Mouse (Mus musculus): ENCODE data around the gene Ddx19b. TPM values are rescaled to one million over a fixed set of nuclear protein-coding genes. Genes with fewer than 3 reads are reported as not detected.

Gene Ddx19b
- polyA plus RNA-seq, 1 experiment from 2014 or later: 4.0 TPM

DNA sequence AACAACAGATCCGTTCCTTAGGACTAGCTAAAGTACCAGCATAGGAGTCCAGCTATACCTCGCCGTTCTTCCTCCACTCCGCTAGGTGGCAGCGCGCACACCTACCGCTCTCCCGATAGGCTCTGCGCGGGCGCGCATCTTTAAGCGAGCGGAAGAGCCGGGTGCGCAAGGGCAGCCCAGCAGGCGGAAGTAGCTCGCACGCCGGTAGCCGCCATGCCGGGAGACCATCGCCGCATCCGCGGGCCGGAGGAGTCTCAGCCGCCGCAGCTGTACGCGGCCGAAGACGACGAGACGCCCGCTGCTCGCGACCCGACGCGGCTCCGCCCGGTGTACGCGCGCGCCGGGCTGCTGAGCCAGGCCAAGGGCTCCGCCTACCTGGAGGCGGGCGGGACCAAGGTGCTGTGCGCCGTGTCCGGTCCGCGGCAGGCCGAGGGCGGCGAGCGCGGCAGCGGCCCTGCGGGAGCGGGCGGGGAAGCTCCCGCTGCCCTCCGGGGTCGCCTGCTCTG, 24.7 kb upstream of the Ddx19b start, which contains the start of gene Exosc6:
Exosc6 (plus strand) TSS at position 182 of the 506 bp plus-strand sequence.
- H3K9me3 ChIP-seq: no peaks in the 10 kb centered on the region
- peak within 1 kb of the TSS; percentile 94 for H3K9ac ChIP-seq
- peaks cover 22% of the 10 kb centered on the region for H3K4me1 ChIP-seq
- no peaks in the 10 kb centered on the region for H3K27me3 ChIP-seq
- peak within 1 kb of the TSS; percentile 80 for H3K27ac ChIP-seq
- peaks cover 55% of the 10 kb centered on the region for H3K36me3 ChIP-seq
- H3K4me2 ChIP-seq (replicated peaks): peak within 1 kb of the TSS; percentile 99
- peak within 1 kb of the TSS; percentile 97 for H3K4me3 ChIP-seq
- ATAC-seq (ENCODE audit: low FRiP score, low read depth): peak; percentile 94
- WGBS: under 1% methylated on average over 68 of the region's 68 CpGs

- WGBS: 67% methylated on average over 2 of the region's 2 CpGs
- Histone ChIP-seq H3K27ac (no peak overlapping the region), H3K9me3 (no peaks in the 10 kb centered on the region), H3K4me3 (peak overlapping the region; percentile 97), H3K36me3 (peaks cover 60% of the 10 kb centered on the region), H3K4me1 (peaks cover 16% of the 10 kb centered on the region), H3K4me2 (replicated peaks) (no peak overlapping the region; the same call in 1 of the 2 replicates), H3K27me3 (no peaks in the 10 kb centered on the region), H3K9ac (no peak overlapping the region)
- no peak for ATAC-seq (ENCODE audit: low FRiP score, low read depth)
Measured at GRCm38 (mm10) chr8:111055661-111056060, 24.1 kb upstream of the Ddx19b start.

DNA sequence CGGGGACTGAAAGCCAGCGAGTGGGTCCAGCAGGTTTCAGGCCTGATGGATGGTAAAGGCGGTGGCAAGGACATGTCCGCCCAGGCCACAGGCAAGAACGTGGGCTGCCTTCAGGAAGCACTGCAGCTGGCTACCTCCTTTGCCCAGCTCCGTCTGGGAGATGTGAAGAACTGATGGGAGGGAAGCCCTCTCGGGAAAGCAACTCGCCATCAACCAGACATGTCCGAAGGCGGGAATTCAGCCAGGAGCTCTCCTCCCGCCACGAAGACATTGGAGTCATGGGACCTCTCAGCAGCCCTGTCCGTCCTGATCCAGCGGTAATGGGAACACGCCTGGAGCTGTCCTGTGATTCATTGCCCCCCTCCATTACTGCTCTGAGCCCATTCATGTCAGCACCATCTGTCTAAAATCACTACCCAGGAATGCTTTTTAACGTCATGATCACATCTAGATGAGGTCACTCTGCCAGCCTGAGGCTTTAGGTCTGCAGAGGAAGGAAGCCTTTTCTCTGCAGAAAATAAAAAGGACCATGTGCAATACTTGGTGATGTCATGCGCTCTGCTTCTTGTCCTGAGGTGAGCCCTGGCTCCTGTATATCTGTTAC, 23.6 kb upstream of the Ddx19b start:
- H3K4me3 ChIP-seq: no peak overlapping the region
- no peak overlapping the region for H3K9ac ChIP-seq
- H3K4me1 ChIP-seq: peaks cover 14% of the 10 kb centered on the region
- no peak overlapping the region for H3K4me2 ChIP-seq (replicated peaks)
- no peak overlapping the region for H3K27ac ChIP-seq
- no peaks in the 10 kb centered on the region for H3K27me3 ChIP-seq
- H3K9me3 ChIP-seq: no peaks in the 10 kb centered on the region
- 91% methylated on average over 17 of the region's 17 CpGs for WGBS
- peaks cover 66% of the 10 kb centered on the region for H3K36me3 ChIP-seq
- ATAC-seq (ENCODE audit: low FRiP score, low read depth): no peak

GRCm38 (mm10) chr8:111053827-111054518, 22.4 kb upstream of the Ddx19b start:
- H3K4me3 ChIP-seq: no peak overlapping the region
- WGBS: 92% methylated on average over 12 of the region's 12 CpGs
- no peak for ATAC-seq (ENCODE audit: low FRiP score, low read depth)
- H3K27ac ChIP-seq: no peak overlapping the region
- no peaks in the 10 kb centered on the region for H3K27me3 ChIP-seq
- H3K9me3 ChIP-seq: no peaks in the 10 kb centered on the region
- no peak overlapping the region for H3K4me2 ChIP-seq (replicated peaks)
- peaks cover 77% of the 10 kb centered on the region for H3K36me3 ChIP-seq
- no peak overlapping the region for H3K9ac ChIP-seq
- H3K4me1 ChIP-seq: peaks cover 13% of the 10 kb centered on the region

DNA sequence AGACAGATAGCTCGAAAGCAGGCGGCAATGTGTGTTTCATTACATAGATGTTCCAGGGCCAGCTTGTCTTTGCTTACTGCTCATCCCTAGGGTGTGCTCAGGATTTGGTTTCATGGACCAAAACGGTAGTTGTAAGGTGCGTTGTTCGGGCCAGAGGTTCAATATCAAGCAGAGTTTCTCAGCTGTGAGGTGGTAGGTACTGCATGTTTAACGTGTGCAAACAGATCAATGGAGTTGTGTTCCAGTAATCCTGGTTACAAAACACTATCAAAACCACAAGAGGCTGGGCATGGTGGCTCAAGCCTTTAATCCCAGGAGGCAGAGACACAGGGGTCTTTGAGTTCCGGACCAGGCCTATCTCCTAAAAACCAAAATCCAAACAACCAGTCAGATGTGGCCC, 17.6 kb upstream of the Ddx19b start:
- Histone ChIP-seq H3K27me3 (no peaks in the 10 kb centered on the region), H3K36me3 (peaks cover 99% of the 10 kb centered on the region), H3K4me1 (no peaks in the 10 kb centered on the region), H3K4me2 (replicated peaks) (no peak overlapping the region), H3K4me3 (no peak overlapping the region), H3K27ac (no peak overlapping the region), H3K9me3 (no peaks in the 10 kb centered on the region), H3K9ac (no peak overlapping the region)
- WGBS: 91% methylated on average over 7 of the region's 7 CpGs
- no peak for ATAC-seq (ENCODE audit: low FRiP score, low read depth)

- no peak overlapping the region for H3K27ac ChIP-seq
- 94% methylated on average over 2 of the region's 2 CpGs for WGBS
- peaks cover 99% of the 10 kb centered on the region for H3K36me3 ChIP-seq
- no peak overlapping the region for H3K4me2 ChIP-seq (replicated peaks)
- H3K9me3 ChIP-seq: no peaks in the 10 kb centered on the region
- no peaks in the 10 kb centered on the region for H3K27me3 ChIP-seq
- no peak for ATAC-seq (ENCODE audit: low FRiP score, low read depth)
- H3K9ac ChIP-seq: no peak overlapping the region
- no peaks in the 10 kb centered on the region for H3K4me1 ChIP-seq
- no peak overlapping the region for H3K4me3 ChIP-seq
Measured at GRCm38 (mm10) chr8:111048694-111049093, 17.1 kb upstream of the Ddx19b start.

- Histone ChIP-seq H3K27ac (no peak overlapping the region), H3K4me3 (no peak overlapping the region), H3K27me3 (no peaks in the 10 kb centered on the region), H3K9ac (no peak overlapping the region), H3K9me3 (no peaks in the 10 kb centered on the region), H3K36me3 (peaks cover 97% of the 10 kb centered on the region), H3K4me2 (replicated peaks) (no peak overlapping the region), H3K4me1 (no peaks in the 10 kb centered on the region)
- WGBS: 45% methylated on average over 2 of the region's 2 CpGs
- no peak for ATAC-seq (ENCODE audit: low FRiP score, low read depth)
Measured at GRCm38 (mm10) chr8:111044003-111044734, 12.6 kb upstream of the Ddx19b start.

GRCm38 (mm10) chr8:111042546-111042945, 11.0 kb upstream of the Ddx19b start:
- 95% methylated on average over 19 of the region's 19 CpGs for WGBS
- Histone ChIP-seq H3K27ac (no peak overlapping the region), H3K36me3 (peaks cover 95% of the 10 kb centered on the region), H3K4me1 (no peaks in the 10 kb centered on the region), H3K4me3 (no peak overlapping the region), H3K27me3 (no peaks in the 10 kb centered on the region), H3K9ac (no peak overlapping the region), H3K4me2 (replicated peaks) (no peak overlapping the region), H3K9me3 (no peaks in the 10 kb centered on the region)
- ATAC-seq (ENCODE audit: low FRiP score, low read depth): no peak

- H3K4me3 ChIP-seq: no peak overlapping the region
- peaks cover 48% of the 10 kb centered on the region for H3K36me3 ChIP-seq
- peaks cover 15% of the 10 kb centered on the region for H3K4me1 ChIP-seq
- no peak overlapping the region for H3K4me2 ChIP-seq (replicated peaks)
- no peak overlapping the region for H3K27ac ChIP-seq
- no peak for ATAC-seq (ENCODE audit: low FRiP score, low read depth)
- no peaks in the 10 kb centered on the region for H3K9me3 ChIP-seq
- no peak overlapping the region for H3K9ac ChIP-seq
- H3K27me3 ChIP-seq: peaks cover 4% of the 10 kb centered on the region; the same call in 1 of the 2 replicates
- WGBS: 95% methylated on average over 15 of the region's 15 CpGs
Measured at GRCm38 (mm10) chr8:111036591-111036990, 5.0 kb upstream of the Ddx19b start.

GRCm38 (mm10) chr8:111034276-111034675, 2.7 kb upstream of the Ddx19b start:
- Histone ChIP-seq H3K4me2 (replicated peaks) (peak overlapping the region; percentile 82), H3K36me3 (peaks cover 26% of the 10 kb centered on the region), H3K27me3 (peaks cover 6% of the 10 kb centered on the region; the same call in 1 of the 2 replicates), H3K4me1 (peaks cover 15% of the 10 kb centered on the region), H3K9me3 (no peaks in the 10 kb centered on the region), H3K9ac (peak overlapping the region; percentile 71), H3K4me3 (peak overlapping the region; percentile 76), H3K27ac (peak overlapping the region; percentile 66)
- WGBS: 17% methylated on average over 12 of the region's 12 CpGs
- no peak for ATAC-seq (ENCODE audit: low FRiP score, low read depth)

DNA sequence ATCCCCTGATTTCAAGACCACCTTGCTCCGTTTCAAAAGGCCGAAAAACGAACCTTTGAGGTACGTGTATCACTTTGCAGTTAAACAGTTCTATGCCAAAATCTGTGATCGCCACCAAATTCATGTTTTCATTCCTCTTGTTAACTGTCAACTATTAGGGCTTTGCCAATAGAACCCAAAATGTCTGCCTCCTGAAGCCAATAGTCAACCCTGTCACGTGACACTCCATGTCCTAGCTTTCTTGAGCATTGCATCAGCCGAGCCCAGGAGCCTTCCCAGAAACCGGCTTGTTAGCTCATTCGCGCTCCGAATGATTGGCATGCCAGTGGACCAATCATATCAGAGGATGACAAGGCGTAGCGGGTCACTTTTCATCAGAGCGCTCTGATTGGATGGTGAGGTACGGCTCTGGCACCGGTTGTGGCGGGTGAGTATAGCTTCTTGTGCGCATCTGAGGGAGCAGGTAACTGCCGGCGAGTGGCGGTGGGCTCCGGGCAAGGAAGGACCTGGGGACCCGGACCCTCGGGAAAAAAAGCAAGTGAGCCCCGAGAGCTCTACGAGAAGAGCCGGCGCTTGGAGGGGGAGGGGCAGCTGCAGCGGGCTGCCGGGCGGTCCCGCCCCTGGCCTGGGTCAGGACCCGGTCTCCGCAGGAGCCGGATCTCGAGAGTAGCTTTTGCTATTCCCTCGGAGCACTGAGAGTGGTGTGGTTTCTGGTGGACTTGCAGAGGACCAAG, 2.1 kb upstream of the Ddx19b start:
- ATAC-seq (ENCODE audit: low FRiP score, low read depth): peak; percentile 99
- 6% methylated on average over 37 of the region's 37 CpGs for WGBS
- Histone ChIP-seq H3K36me3 (peaks cover 21% of the 10 kb centered on the region), H3K9ac (peak overlapping the region; percentile 71), H3K4me1 (peaks cover 15% of the 10 kb centered on the region), H3K9me3 (no peaks in the 10 kb centered on the region), H3K4me3 (peak overlapping the region; percentile 76), H3K27me3 (peaks cover 6% of the 10 kb centered on the region; the same call in 1 of the 2 replicates), H3K4me2 (replicated peaks) (peak overlapping the region; percentile 82), H3K27ac (peak overlapping the region; percentile 66)
